Mouse (Mus musculus) heart, embryonic 13.5 days (tissue): Measurements from ENCODE around the gene Actg1. TPM values are rescaled to one million over a fixed set of nuclear protein-coding genes. Genes with fewer than 3 reads are reported as not detected.
A peak's percentile ranks its signal among the peaks of the same experiment; 100 is the strongest.

Experiments used
- ATAC-seq: fragments of 200-750 bp; cut with Nextera tagmentation; 2 replicates; pipeline ENCODE4 v1.8.0; 2017; ENCODE audit warnings: moderate TSS enrichment; ENCODE audit not compliant: insufficient number of reproducible peaks, low FRiP score, low TSS enrichment; ENCODE audit errors: extremely low read depth
- H3K27ac ChIP-seq: fragments of 300-500 bp; sonication (generic); replicated peaks from 2 replicates; pipeline ENCODE4 v1.5.1; 2015; ENCODE audit warnings: moderate library complexity, mild to moderate bottlenecking, inconsistent platforms
- H3K27me3 ChIP-seq: fragments of 300-500 bp; sonication (generic); replicated peaks from 2 replicates; pipeline ENCODE4 v1.6.1; 2015; ENCODE audit warnings: mild to moderate bottlenecking, inconsistent platforms
- H3K36me3 ChIP-seq: fragments of 300-500 bp; sonication (generic); 2 replicates; pipeline ENCODE4 v1.6.1; 2015; ENCODE audit warnings: mild to moderate bottlenecking, inconsistent platforms
- H3K4me1 ChIP-seq: fragments of 300-500 bp; sonication (generic); 2 replicates; pipeline ENCODE4 v1.6.1; 2015; ENCODE audit warnings: inconsistent platforms
- H3K4me2 ChIP-seq: fragments of 300-500 bp; sonication (generic); 2 replicates; pipeline ENCODE4 v1.6.1; 2015; ENCODE audit warnings: inconsistent platforms, mild to moderate bottlenecking, moderate library complexity
- H3K4me3 ChIP-seq: fragments of 300-500 bp; sonication (generic); 2 replicates; pipeline ENCODE4 v1.5.1; 2015; ENCODE audit warnings: moderate library complexity, mild to moderate bottlenecking, inconsistent platforms
- H3K9ac ChIP-seq: fragments of 300-500 bp; sonication (generic); 2 replicates; pipeline ENCODE4 v1.6.1; 2015; ENCODE audit warnings: inconsistent platforms, mild to moderate bottlenecking, moderate library complexity
- H3K9me3 ChIP-seq: fragments of 300-500 bp; sonication (generic); 2 replicates; pipeline ENCODE4 v1.6.1; 2016; ENCODE audit warnings: inconsistent platforms
- WGBS: fragments of 180-500 bp; shearing (Covaris S2); methylation state at CpG from one replicate; pipeline ENCODE4 v1.1.7; 2015; ENCODE audit warnings: mixed read lengths; 5-methylcytosine and 5-hydroxymethylcytosine counted together
- polyA plus RNA-seq: library from polyadenylated mRNA; unstranded; fragments of >200 nt; fragmentation: Nextera tagmentation; extraction: Ambion mirVana; gene quantifications from 2 replicates; pipeline ENCODE4 v1.2.1, GENCODE M21; 2015

Gene Actg1
- polyA plus RNA-seq, 1 experiment from 2014 or later: 1,290 TPM

DNA sequence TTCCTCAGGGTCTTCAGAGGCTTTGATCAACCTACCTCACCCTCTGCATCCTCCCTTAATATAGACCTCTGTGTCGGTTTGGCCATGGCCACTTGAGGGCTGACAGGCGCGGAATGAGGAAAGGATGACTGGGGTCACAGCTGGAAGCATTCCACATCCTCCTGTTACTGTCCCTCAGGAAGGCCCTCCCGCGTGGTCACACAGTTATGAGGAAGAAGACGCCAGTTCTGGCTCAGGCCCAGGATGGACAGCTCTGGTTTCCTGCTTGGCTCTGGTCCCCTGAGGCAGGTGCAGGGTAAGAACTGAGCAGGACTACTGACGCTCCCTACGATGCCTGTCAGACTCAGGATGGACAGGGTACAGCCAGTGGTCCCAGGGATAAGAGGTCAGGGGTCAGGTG lies 11.7 kb upstream of the Actg1 start:
- Histone ChIP-seq H3K9me3 (no peaks in the 10 kb centered on the region), H3K27ac (0 out of 2 replicates have a peak overlapping the region, but pooled peaks have one; percentile 8), H3K27me3 (no peaks in the 10 kb centered on the region), H3K36me3 (no peaks in the 10 kb centered on the region), H3K4me3 (no peak overlapping the region), H3K4me2 (no peak overlapping the region), H3K9ac (peak overlapping the region; percentile 53; the same call in 1 of the 2 replicates), H3K4me1 (peaks cover 54% of the 10 kb centered on the region)
- 37% methylated on average over 8 of the region's 8 CpGs for WGBS
- ATAC-seq: no peak

GRCm38 (mm10) chr11:120359391-120359790 lies 11.0 kb upstream of the Actg1 start:
- WGBS: 74% methylated on average over 6 of the region's 6 CpGs
- Histone ChIP-seq H3K36me3 (no peaks in the 10 kb centered on the region), H3K9ac (peak overlapping the region; percentile 47), H3K27me3 (no peaks in the 10 kb centered on the region), H3K4me2 (no peak overlapping the region), H3K4me3 (no peak overlapping the region), H3K27ac (0 out of 2 replicates have a peak overlapping the region, but pooled peaks have one; percentile 85), H3K4me1 (peaks cover 61% of the 10 kb centered on the region), H3K9me3 (no peaks in the 10 kb centered on the region)
- no peak for ATAC-seq

DNA sequence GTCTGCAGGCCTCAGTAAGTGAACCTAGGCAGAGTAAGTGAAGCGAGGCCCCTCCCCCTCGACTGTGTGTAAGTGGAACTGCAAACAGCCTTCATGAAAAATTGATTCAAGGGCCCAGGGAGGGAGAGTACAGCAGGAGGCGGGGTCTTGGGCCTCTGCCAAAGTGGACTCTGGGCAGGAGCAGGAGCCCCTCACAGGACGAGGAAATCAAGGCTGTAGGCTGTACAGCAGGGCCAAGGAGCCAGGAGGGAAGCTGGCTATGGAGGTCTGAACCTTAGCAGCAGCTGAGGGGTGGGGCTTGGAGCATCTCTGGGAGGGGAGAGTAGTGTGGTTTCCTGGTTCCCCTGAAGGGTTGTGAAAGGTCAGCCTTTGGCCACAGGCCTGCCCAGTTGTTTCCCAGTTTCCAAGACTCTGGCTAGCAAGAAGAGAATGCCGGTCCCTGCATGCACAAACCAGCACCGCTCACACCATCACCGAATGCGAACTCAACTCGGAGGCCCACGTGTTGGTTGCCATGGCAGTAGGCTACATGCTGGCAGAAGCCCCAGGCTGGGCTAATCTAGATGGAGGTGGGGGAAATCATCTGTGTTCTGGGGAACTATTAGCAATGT lies 9.6 kb upstream of the Actg1 start:
- Histone ChIP-seq H3K9me3 (no peaks in the 10 kb centered on the region), H3K4me3 (0 out of 2 replicates have a peak overlapping the region, but pooled peaks have one; percentile 8), H3K27ac (peak overlapping the region; percentile 85), H3K9ac (peak overlapping the region; percentile 69), H3K4me2 (peak overlapping the region; percentile 31; the same call in 1 of the 2 replicates), H3K4me1 (peaks cover 76% of the 10 kb centered on the region), H3K27me3 (no peaks in the 10 kb centered on the region), H3K36me3 (no peaks in the 10 kb centered on the region)
- WGBS: 22% methylated on average over 10 of the region's 10 CpGs
- ATAC-seq: peak; percentile 26; the same call in 1 of the 2 replicates

DNA sequence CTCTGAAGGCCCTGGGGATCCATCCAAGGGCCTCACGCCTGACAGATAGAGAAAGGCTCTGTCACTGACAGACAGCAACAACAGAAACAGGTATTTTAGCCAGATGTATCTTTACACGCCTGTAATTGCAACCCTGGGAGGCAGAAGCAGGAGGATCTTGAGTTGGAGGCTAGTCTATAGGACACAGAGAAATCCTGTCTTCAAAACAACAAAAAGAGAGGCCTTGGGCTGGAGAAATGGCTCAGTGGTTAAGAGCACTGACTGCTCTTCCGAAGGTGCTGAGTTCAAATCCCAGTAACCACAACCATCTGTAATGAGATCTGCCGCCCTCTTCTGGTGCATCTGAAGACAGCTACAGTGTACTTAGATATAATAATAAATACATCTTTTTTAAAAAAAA lies 8.6 kb upstream of the Actg1 start:
- Histone ChIP-seq H3K36me3 (0 out of 2 replicates have a peak, but pooled peaks cover 1% of the 10 kb centered on the region), H3K9me3 (no peaks in the 10 kb centered on the region), H3K4me3 (no peak overlapping the region), H3K9ac (no peak overlapping the region), H3K27me3 (no peaks in the 10 kb centered on the region), H3K27ac (peak overlapping the region; percentile 9), H3K4me1 (peaks cover 85% of the 10 kb centered on the region), H3K4me2 (no peak overlapping the region)
- ATAC-seq: no peak
- WGBS: 87% methylated on average over 4 of the region's 4 CpGs

GRCm38 (mm10) chr11:120356319-120356840 lies 8.0 kb upstream of the Actg1 start:
- 77% methylated on average over 15 of the region's 15 CpGs for WGBS
- H3K27me3 ChIP-seq: no peaks in the 10 kb centered on the region
- H3K4me3 ChIP-seq: no peak overlapping the region
- no peak overlapping the region for H3K4me2 ChIP-seq
- no peaks in the 10 kb centered on the region for H3K9me3 ChIP-seq
- peak overlapping the region; percentile 9; the same call in 1 of the 2 replicates for H3K27ac ChIP-seq
- H3K4me1 ChIP-seq: peaks cover 91% of the 10 kb centered on the region
- no peak overlapping the region; the same call in 1 of the 2 replicates for H3K9ac ChIP-seq
- ATAC-seq: no peak
- peaks cover 6% of the 10 kb centered on the region; the same call in 1 of the 2 replicates for H3K36me3 ChIP-seq

DNA sequence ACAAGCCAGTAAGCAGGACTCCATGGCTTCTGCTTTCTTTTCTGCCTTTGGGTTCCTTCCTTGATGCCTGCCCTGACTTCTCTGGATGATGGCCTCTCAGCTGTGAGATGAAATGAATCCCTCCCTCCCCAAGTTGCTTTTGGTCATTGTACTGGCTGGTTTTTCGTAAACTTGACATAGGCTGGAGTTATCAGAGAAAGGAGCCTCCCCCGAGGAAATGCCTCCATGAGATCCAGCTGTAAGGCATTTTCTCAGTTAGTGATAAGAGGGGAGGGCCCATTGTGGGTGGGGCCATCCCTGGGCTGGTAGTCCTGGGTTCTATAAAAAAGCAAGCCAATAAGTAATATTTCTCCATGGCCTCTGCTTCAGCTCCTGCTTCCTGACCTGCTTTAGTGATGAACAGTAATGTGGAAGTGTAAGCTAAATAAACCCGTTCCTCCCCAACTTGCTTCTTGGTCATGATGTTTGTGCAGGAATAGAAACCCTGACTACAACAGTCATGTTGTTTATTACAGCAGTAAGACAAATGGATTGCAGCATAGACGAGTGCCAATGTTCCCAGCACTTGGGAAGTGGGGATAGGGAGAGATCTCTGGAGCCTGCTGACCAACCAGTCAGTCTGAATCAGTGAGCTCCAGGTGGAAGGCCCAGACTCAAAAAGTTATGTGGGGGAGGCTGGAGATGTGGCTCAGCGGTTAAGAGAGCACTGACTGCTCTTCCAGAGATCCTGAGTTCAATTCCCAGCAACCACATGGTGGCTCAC lies 7.1 kb upstream of the Actg1 start:
- H3K9ac ChIP-seq: peak overlapping the region; percentile 37; the same call in 1 of the 2 replicates
- H3K9me3 ChIP-seq: no peaks in the 10 kb centered on the region
- H3K4me2 ChIP-seq: peak overlapping the region; percentile 32; the same call in 1 of the 2 replicates
- peak overlapping the region; percentile 100 for H3K27ac ChIP-seq
- H3K4me3 ChIP-seq: no peak overlapping the region
- WGBS: 44% methylated on average over 5 of the region's 5 CpGs
- H3K36me3 ChIP-seq: peaks cover 9% of the 10 kb centered on the region; the same call in 1 of the 2 replicates
- peaks cover 98% of the 10 kb centered on the region for H3K4me1 ChIP-seq
- no peaks in the 10 kb centered on the region for H3K27me3 ChIP-seq
- ATAC-seq: no peak

- no peak for ATAC-seq
- Histone ChIP-seq H3K9me3 (no peaks in the 10 kb centered on the region), H3K4me3 (no peak overlapping the region), H3K36me3 (peaks cover 9% of the 10 kb centered on the region; the same call in 1 of the 2 replicates), H3K27ac (peak overlapping the region; percentile 100), H3K9ac (peak overlapping the region; percentile 37), H3K4me2 (peak overlapping the region; percentile 66), H3K4me1 (peaks cover 89% of the 10 kb centered on the region), H3K27me3 (no peaks in the 10 kb centered on the region)
- 79% methylated on average over 17 of the region's 17 CpGs for WGBS
These were observed 6.2 kb upstream of the Actg1 start for GRCm38 (mm10) chr11:120354304-120355276.

GRCm38 (mm10) chr11:120353500-120354303 lies 5.4 kb upstream of the Actg1 start:
- Histone ChIP-seq H3K4me2 (peak overlapping the region; percentile 66), H3K4me3 (peak overlapping the region; percentile 37), H3K9ac (peak overlapping the region; percentile 76), H3K27ac (peak overlapping the region; percentile 100), H3K4me1 (peaks cover 85% of the 10 kb centered on the region), H3K27me3 (no peaks in the 10 kb centered on the region), H3K36me3 (peaks cover 9% of the 10 kb centered on the region; the same call in 1 of the 2 replicates), H3K9me3 (no peaks in the 10 kb centered on the region)
- 16% methylated on average over 26 of the region's 26 CpGs for WGBS
- peak; percentile 65 for ATAC-seq

GRCm38 (mm10) chr11:120352571-120353290 lies 4.4 kb upstream of the Actg1 start:
- Histone ChIP-seq H3K4me2 (peak overlapping the region; percentile 66), H3K4me1 (peaks cover 75% of the 10 kb centered on the region)

More at GRCm38 (mm10) chr11:120352571-120353290, 4.4 kb upstream of the Actg1 start:
- no peaks in the 10 kb centered on the region for H3K27me3 ChIP-seq
- no peaks in the 10 kb centered on the region for H3K9me3 ChIP-seq
- peak overlapping the region; percentile 100 for H3K27ac ChIP-seq
- H3K9ac ChIP-seq: peak overlapping the region; percentile 76
- no peak for ATAC-seq
- WGBS: 58% methylated on average over 13 of the region's 13 CpGs
- peaks cover 9% of the 10 kb centered on the region; the same call in 1 of the 2 replicates for H3K36me3 ChIP-seq
- H3K4me3 ChIP-seq: 0 out of 2 replicates have a peak overlapping the region, but pooled peaks have one; percentile 37
